Mouse (Mus musculus) liver (tissue): Measurements from ENCODE around the gene Ints11.

ENCODE experiments used
- DNase-seq: peaks from one replicate; pipeline ENCODE4 v3.0.0-alpha.2; 2020; ENCODE audit warnings: mixed read lengths

Gene Ints11

GRCm38 (mm10) chr4:155848434-155849095 is 20.8 kb upstream of the Ints11 start:
- DNase-seq = no peak

- DNase-seq = no peak
Measured at GRCm38 (mm10) chr4:155849391-155849790, 20.0 kb upstream of the Ints11 start.

GRCm38 (mm10) chr4:155849792-155850451 is 19.4 kb upstream of the Ints11 start:
- no peak for DNase-seq

- DNase-seq = no peak
Measured at GRCm38 (mm10) chr4:155851368-155851767, 18.0 kb upstream of the Ints11 start.

- DNase-seq = no peak
Measured at GRCm38 (mm10) chr4:155851951-155852411, 17.4 kb upstream of the Ints11 start.

- no peak for DNase-seq
Measured at GRCm38 (mm10) chr4:155853421-155853820, 15.9 kb upstream of the Ints11 start.

- no peak for DNase-seq
Measured at GRCm38 (mm10) chr4:155854991-155855390, 14.4 kb upstream of the Ints11 start.

- no peak for DNase-seq
Measured at GRCm38 (mm10) chr4:155856071-155856470, 13.3 kb upstream of the Ints11 start.

GRCm38 (mm10) chr4:155856881-155857280 is 12.5 kb upstream of the Ints11 start:
- peak; percentile 2 for DNase-seq

GRCm38 (mm10) chr4:155859318-155859717 is 10.0 kb upstream of the Ints11 start:
- peak; percentile 76 for DNase-seq

GRCm38 (mm10) chr4:155861787-155862186 is 7.6 kb upstream of the Ints11 start:
- DNase-seq = no peak

GRCm38 (mm10) chr4:155863001-155863400 is 6.3 kb upstream of the Ints11 start, which contains the start of gene Tas1r3:
TSS of gene Tas1r3 (minus strand) at chr4:155863362.
- no peak for DNase-seq

- peak; percentile 35 for DNase-seq
Measured at GRCm38 (mm10) chr4:155868614-155869298, 590 bp upstream of the Ints11 start.

GRCm38 (mm10) chr4:155871404-155871803 is 2.1 kb downstream of the Ints11 start:
- DNase-seq = no peak

GRCm38 (mm10) chr4:155883587-155883986 is 14.2 kb downstream of the Ints11 start:
- no peak for DNase-seq

GRCm38 (mm10) chr4:155886330-155886729 is 17.0 kb downstream of the Ints11 start:
- DNase-seq = no peak

- DNase-seq = no peak
Measured at GRCm38 (mm10) chr4:155887674-155888073, 18.3 kb downstream of the Ints11 start.

- no peak for DNase-seq
Measured at GRCm38 (mm10) chr4:155888181-155888580, 18.8 kb downstream of the Ints11 start.

- DNase-seq = no peak
Measured at GRCm38 (mm10) chr4:155889316-155889715, 20.0 kb downstream of the Ints11 start.

- DNase-seq = no peak
Measured at GRCm38 (mm10) chr4:155891011-155891471, 21.7 kb downstream of the Ints11 start.

- DNase-seq = peak; percentile 98
Measured at GRCm38 (mm10) chr4:155891551-155892001, 22.2 kb downstream of the Ints11 start, which contains the start of the genes Pusl1 and Acap3. TSS of gene Pusl1 (minus strand) at chr4:155891781. TSS of gene Acap3 (plus strand) at chr4:155891822.

- DNase-seq = peak; percentile 92
Measured at GRCm38 (mm10) chr4:155892017-155892416, 22.7 kb downstream of the Ints11 start.
